Mouse (Mus musculus): ENCODE data around the gene Gpr88.
A peak's percentile ranks its signal among the peaks of the same experiment; 100 is the strongest.

Gene Gpr88

DNA sequence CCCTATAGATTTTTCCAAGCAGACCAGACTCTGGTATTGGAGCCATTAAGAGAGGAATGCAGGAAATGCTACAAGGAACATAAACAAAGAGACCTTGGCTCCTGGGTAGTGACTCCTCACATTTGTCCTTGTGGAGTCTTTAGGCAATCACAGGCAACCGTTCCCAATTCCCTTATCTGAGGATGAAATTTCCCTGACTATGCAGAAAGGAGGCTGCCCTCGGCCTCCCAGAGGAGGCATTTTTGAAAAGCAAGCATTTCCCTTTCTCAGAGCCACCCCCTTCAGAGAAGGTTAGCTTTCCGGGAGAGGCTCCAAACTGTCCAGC, 31.7 kb downstream of the Gpr88 start:
- no peak for TF ChIP-seq GATA4 (IDR thresholded peaks at IDR 0.05; ENCODE audit: insufficient replicate concordance, low read length)

DNA sequence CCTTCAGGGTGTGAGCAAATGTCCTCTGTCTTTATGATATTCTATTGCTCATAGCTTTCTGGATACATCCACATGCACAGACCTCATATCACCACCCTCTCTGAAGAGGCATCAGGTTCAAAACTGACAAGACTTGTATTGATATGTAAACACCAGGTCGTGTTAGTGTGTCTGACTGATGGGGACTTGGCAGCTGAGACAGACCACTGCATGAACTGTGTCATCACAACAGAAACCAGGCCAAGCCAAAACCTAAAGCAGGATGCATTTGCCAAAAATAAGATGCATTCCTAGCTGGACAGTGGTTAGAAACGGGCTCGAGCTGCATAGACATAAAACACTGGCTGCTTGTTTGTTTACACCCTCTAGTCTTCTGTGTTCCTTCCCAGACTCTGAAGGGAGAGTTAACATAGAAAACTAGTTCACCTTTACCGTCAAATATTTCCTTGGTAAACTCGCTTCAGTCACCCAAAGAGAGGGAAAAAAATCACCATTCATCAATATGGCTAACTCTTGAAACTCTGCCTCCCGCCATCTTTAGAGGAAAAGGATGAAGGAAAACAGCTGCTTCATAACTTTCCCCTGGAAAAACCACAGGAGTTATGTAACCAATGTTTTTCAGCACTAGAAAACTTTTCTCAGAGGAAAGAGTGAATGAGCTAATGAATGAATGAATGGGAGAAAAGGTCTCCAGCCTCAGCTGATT, 32.2 kb downstream of the Gpr88 start:
- no peak for TF ChIP-seq GATA4 (IDR thresholded peaks at IDR 0.05; ENCODE audit: insufficient replicate concordance, low read length)

DNA sequence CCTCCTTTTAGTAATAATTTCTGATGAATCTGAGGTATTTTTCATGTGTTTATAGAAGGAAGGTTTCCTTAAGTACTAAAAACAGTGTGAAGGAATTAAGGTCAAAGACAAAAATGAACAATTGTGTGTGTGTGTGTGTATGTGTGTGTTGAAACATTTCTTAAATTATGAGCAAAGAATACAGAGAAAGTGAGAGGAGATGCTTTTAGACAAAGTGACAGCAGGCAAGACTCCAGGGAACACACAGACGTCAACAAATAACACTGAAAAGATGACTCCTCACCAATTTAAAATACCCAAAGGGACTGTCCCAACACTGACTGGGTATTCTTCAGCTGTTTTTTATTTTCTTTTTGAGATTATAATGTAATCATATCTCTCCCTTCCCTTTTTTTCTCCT, 37.0 kb downstream of the Gpr88 start:
- no peak for TF ChIP-seq GATA4 (IDR thresholded peaks at IDR 0.05; ENCODE audit: insufficient replicate concordance, low read length)

DNA sequence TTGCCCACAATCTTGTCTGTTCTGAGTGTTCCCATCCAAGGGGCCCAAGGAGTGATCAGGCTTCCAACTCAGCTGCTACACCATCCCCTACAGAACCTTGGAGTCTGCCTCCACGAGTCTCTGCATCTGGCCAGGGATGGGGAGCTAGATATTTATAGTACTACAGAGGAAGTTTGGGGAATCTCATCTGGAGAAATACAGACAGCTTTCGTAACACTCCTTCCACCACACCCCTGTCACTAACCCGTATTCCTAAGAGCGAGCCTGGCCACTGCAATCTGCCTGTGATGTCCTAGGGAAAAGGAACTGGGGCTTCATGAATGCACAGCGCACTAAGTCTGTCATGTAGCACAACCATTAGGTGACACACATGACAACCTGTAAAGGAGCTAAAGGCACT, 41.7 kb downstream of the Gpr88 start:
- no peak for TF ChIP-seq GATA4 (IDR thresholded peaks at IDR 0.05; ENCODE audit: insufficient replicate concordance, low read length)

DNA sequence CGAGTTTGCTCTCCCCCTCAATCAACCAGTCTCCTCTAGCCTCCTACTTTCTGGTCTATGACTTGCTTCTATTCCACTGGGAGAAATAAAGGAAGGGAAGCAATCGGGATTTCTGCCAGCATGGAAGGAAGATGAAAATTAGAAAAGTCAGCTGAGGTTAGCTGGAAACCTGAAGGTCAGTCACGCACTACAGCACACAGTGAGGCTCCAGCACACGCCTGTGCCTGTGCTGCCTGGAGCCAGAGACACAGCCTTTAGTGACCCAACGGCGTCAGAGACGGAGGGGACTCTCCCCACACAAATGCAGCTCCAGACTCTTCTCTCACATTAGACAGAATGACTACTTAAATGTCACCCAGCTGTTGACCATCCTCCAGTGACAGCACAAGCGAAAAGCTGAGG, 42.6 kb downstream of the Gpr88 start:
- no peak for TF ChIP-seq GATA4 (IDR thresholded peaks at IDR 0.05; ENCODE audit: insufficient replicate concordance, low read length)

DNA sequence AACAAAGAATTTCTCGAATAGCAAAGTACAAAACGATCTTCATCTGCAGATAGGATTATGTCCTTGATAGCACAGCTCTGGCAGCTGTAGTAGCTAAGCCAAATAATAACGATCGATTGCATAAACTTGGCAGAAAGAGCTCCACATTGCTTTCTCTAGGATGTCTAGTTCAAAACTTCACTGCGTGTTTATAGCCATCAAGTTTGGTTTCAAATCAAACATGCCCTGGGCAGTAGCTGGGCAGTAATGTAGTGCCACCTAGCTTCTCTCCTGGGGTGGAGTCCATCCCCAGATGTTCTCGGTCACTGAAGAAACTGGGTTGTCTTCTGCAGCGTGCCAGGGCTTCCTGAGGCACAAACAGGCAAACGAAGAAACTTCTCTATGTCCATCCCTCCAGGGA, 44.1 kb downstream of the Gpr88 start:
- no peak; the same call in 1 of the 2 replicates for TF ChIP-seq GATA4 (IDR thresholded peaks at IDR 0.05; ENCODE audit: insufficient replicate concordance, low read length)

DNA sequence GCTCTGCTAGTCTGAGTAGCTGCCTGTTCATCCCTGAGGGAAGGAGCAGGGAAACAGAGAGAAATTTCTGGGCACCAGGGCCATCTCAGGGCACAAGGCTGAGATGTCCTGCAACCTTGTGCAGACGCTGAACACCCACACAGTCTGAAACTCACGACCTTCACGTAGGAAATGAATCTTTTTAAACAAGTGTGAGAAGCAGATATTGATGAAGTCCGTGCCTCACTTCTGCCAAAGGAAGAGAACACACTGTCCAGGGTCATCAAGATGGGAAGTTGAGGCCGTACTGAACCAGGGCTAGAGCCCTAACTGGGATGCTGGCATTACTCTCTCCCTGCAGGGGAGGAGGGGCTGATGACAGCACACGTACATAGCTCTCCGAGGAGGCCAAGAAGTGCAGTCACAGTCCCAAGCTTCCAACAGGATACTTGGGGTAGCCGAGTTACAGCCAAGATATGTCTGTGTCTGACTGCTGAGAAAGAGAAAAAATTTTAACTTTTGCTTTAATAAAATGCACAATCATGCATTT, 46.9 kb downstream of the Gpr88 start:
- no peak for TF ChIP-seq GATA4 (IDR thresholded peaks at IDR 0.05; ENCODE audit: insufficient replicate concordance, low read length)

DNA sequence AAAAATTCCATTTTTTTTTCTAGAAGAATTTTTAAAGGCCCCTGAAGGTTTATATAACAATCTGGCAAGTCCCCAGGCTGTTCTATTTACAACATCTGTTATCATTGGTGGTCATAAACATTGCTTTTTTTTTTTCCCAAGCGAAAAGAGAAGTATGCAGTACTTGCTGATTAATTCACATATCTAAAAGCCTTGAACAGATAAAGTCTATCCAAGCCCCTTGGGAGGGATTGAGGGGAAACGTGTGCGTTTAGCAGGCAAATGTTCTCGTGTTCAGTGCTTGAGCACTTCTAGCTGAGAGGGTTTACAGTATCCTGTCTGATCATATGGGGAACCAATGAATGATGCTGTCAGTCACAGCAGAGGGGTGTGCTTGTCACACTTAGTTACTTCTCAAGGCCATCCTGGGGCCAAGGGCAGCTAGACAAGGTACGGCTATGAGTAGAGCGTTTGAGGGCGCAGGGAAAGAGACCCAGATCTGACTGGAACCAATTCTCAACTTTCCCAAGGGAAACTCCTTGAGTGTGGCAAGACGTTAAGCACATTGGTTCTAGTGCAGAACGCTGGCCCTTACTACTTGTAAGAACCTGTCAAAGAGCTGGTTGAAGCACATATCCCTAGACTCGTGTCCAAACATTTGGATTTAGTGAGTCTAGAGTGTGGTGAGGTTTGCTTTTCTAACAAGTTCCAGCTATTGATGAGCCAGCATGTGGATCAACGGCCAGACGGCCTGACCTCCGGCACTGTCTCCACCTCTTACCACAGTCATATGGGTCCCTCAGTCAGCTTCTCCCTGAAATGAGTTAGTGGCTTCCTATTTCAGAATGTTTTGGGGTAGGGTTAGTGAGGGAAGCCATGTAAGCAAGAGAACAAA, 47.7 kb downstream of the Gpr88 start:
- TF ChIP-seq GATA4 (IDR thresholded peaks at IDR 0.05; ENCODE audit: insufficient replicate concordance, low read length) = peak; percentile 16; the same call in 1 of the 2 replicates

DNA sequence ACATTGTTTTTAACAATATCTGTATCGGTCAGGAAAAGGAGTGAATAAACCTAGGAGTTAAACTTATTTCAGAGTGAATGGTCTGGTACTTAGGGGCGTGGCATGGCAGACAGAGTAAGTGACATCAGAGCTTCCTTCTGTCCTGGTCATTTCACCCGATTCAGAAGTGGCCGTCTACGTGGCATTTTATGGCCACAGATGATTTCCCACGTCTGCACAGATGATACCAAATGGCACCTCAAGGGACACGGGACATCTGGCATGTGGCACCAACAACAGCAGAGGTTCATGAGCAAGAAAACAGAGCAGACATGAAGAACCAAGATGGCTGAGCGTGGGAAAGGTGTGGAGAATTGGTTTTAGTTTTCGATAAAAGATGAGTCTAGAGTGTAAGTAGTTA, 48.7 kb downstream of the Gpr88 start:
- no peak for TF ChIP-seq GATA4 (IDR thresholded peaks at IDR 0.05; ENCODE audit: insufficient replicate concordance, low read length)

DNA sequence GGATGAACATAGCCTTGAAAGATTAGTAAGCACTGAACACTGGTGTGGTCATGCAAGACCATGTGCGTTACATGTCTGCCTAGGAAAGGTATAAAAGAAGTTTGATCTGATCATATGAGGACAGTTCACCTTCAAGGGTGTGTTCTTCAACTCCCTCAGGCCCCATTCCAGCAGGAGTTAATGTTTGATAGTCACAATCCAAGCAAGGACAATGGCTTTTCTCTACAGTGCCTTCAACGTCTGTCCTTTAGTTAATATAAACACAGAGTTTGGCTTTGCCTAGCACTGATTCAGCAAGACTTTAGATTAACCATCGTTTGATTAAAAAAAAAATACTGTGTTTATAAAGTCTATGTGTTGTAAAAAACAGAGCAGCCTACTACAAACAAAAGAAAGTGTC, 49.4 kb downstream of the Gpr88 start:
- no peak for TF ChIP-seq GATA4 (IDR thresholded peaks at IDR 0.05; ENCODE audit: insufficient replicate concordance, low read length)

DNA sequence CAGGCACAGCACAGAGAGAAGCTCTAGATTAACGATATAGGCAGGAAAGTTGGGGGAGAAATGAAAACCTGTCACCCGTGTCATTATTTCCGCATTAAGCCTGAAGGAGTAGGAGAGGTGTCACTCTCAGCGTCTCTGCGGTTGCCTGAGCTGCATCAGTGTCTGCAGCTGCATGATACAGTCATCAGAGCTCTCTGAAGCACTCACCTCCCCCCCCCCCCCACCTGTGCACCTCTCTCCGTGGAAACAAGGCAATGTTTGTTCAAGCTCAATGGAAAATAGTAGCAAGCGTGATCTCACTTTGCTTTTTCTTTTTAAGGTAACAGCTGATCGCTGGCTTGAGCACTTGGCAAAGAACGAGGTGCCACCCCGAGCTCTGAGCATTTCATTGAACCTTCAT, 53.2 kb downstream of the Gpr88 start:
- no peak for TF ChIP-seq GATA4 (IDR thresholded peaks at IDR 0.05; ENCODE audit: insufficient replicate concordance, low read length)

Data from liver, adult (tissue).